Mouse (Mus musculus): Measurements from ENCODE around the gene Map4k4. TPM values are rescaled to one million over a fixed set of nuclear protein-coding genes. Genes with fewer than 3 reads are reported as not detected.

The Map4k4 gene
- polyA plus RNA-seq, 1 experiment from 2014 or later = 56.6 TPM

GRCm38 (mm10) chr1:39904720-39905119 is 4.0 kb downstream of the Map4k4 start:
- no peaks in the 10 kb centered on the region for H3K27me3 ChIP-seq (ENCODE audit: control insufficient read depth, insufficient read depth, low read length)
- no peak overlapping the region; the same call in 1 of the 2 replicates for H3K9ac ChIP-seq (replicated peaks; ENCODE audit: low read depth, low read length)
- WGBS = 86% methylated on average over 3 of the region's 3 CpGs
- H3K27ac ChIP-seq (ENCODE audit: low read depth, low read length) = no peak overlapping the region
- no peaks in the 10 kb centered on the region for H3K9me3 ChIP-seq (ENCODE audit: control insufficient read depth, low read length)
- no peak overlapping the region for H3K4me3 ChIP-seq (ENCODE audit: low read depth, low read length)
- peaks cover 66% of the 10 kb centered on the region for H3K4me1 ChIP-seq (ENCODE audit: control insufficient read depth, insufficient read depth, low read length)
- H3K36me3 ChIP-seq (ENCODE audit: control insufficient read depth, insufficient read depth, low read length) = 0 out of 2 replicates have a peak, but pooled peaks cover 3% of the 10 kb centered on the region
- no peak for ATAC-seq (ENCODE audit: low read depth)
- H3K4me2 ChIP-seq (ENCODE audit: low read depth, low read length) = peak overlapping the region; percentile 38; the same call in 1 of the 2 replicates

GRCm38 (mm10) chr1:39906921-39907320 is 6.2 kb downstream of the Map4k4 start:
- Histone ChIP-seq H3K9ac (replicated peaks; ENCODE audit: low read depth, low read length) (0 out of 2 replicates have a peak overlapping the region, but pooled peaks have one; percentile 25), H3K4me1 (ENCODE audit: control insufficient read depth, insufficient read depth, low read length) (peaks cover 70% of the 10 kb centered on the region), H3K4me3 (ENCODE audit: low read depth, low read length) (no peak overlapping the region), H3K4me2 (ENCODE audit: low read depth, low read length) (no peak overlapping the region), H3K36me3 (ENCODE audit: control insufficient read depth, insufficient read depth, low read length) (peaks cover 7% of the 10 kb centered on the region; the same call in 1 of the 2 replicates), H3K27ac (ENCODE audit: low read depth, low read length) (no peak overlapping the region), H3K27me3 (ENCODE audit: control insufficient read depth, insufficient read depth, low read length) (no peaks in the 10 kb centered on the region), H3K9me3 (ENCODE audit: control insufficient read depth, low read length) (no peaks in the 10 kb centered on the region)
- whole genome bisulfite sequencing = 68% methylated on average over 11 of the region's 11 CpGs
- no peak for ATAC-seq (ENCODE audit: low read depth)

GRCm38 (mm10) chr1:39908976-39909375 is 8.3 kb downstream of the Map4k4 start:
- 89% methylated on average over 2 of the region's 2 CpGs for WGBS
- Histone ChIP-seq H3K9me3 (ENCODE audit: control insufficient read depth, low read length) (no peaks in the 10 kb centered on the region), H3K36me3 (ENCODE audit: control insufficient read depth, insufficient read depth, low read length) (peaks cover 7% of the 10 kb centered on the region; the same call in 1 of the 2 replicates), H3K27ac (ENCODE audit: low read depth, low read length) (no peak overlapping the region), H3K4me3 (ENCODE audit: low read depth, low read length) (no peak overlapping the region), H3K4me2 (ENCODE audit: low read depth, low read length) (no peak overlapping the region), H3K4me1 (ENCODE audit: control insufficient read depth, insufficient read depth, low read length) (peaks cover 62% of the 10 kb centered on the region), H3K9ac (replicated peaks; ENCODE audit: low read depth, low read length) (no peak overlapping the region), H3K27me3 (ENCODE audit: control insufficient read depth, insufficient read depth, low read length) (no peaks in the 10 kb centered on the region)
- no peak for ATAC-seq (ENCODE audit: low read depth)

GRCm38 (mm10) chr1:39911446-39911845 is 10.7 kb downstream of the Map4k4 start:
- H3K9me3 ChIP-seq (ENCODE audit: control insufficient read depth, low read length) = no peaks in the 10 kb centered on the region
- H3K36me3 ChIP-seq (ENCODE audit: control insufficient read depth, insufficient read depth, low read length) = peaks cover 7% of the 10 kb centered on the region; the same call in 1 of the 2 replicates
- 75% methylated on average over 3 of the region's 3 CpGs for WGBS
- H3K4me2 ChIP-seq (ENCODE audit: low read depth, low read length) = no peak overlapping the region
- no peaks in the 10 kb centered on the region for H3K27me3 ChIP-seq (ENCODE audit: control insufficient read depth, insufficient read depth, low read length)
- H3K27ac ChIP-seq (ENCODE audit: low read depth, low read length) = no peak overlapping the region
- H3K4me3 ChIP-seq (ENCODE audit: low read depth, low read length) = no peak overlapping the region
- H3K9ac ChIP-seq (replicated peaks; ENCODE audit: low read depth, low read length) = no peak overlapping the region
- ATAC-seq (ENCODE audit: low read depth) = no peak
- H3K4me1 ChIP-seq (ENCODE audit: control insufficient read depth, insufficient read depth, low read length) = peaks cover 39% of the 10 kb centered on the region

GRCm38 (mm10) chr1:39913256-39913655 is 12.5 kb downstream of the Map4k4 start:
- H3K4me3 ChIP-seq (ENCODE audit: low read depth, low read length) = no peak overlapping the region
- peak; percentile 23; the same call in 1 of the 2 replicates for ATAC-seq (ENCODE audit: low read depth)
- peaks cover 27% of the 10 kb centered on the region; the same call in 1 of the 2 replicates for H3K4me1 ChIP-seq (ENCODE audit: control insufficient read depth, insufficient read depth, low read length)
- no peak overlapping the region for H3K4me2 ChIP-seq (ENCODE audit: low read depth, low read length)
- H3K27ac ChIP-seq (ENCODE audit: low read depth, low read length) = no peak overlapping the region
- no peaks in the 10 kb centered on the region for H3K27me3 ChIP-seq (ENCODE audit: control insufficient read depth, insufficient read depth, low read length)
- no peak overlapping the region for H3K9ac ChIP-seq (replicated peaks; ENCODE audit: low read depth, low read length)
- peaks cover 5% of the 10 kb centered on the region; the same call in 1 of the 2 replicates for H3K36me3 ChIP-seq (ENCODE audit: control insufficient read depth, insufficient read depth, low read length)
- no peaks in the 10 kb centered on the region for H3K9me3 ChIP-seq (ENCODE audit: control insufficient read depth, low read length)
- WGBS = 58% methylated on average over 4 of the region's 4 CpGs

- 81% methylated on average over 4 of the region's 4 CpGs for WGBS
- H3K9me3 ChIP-seq (ENCODE audit: control insufficient read depth, low read length) = no peaks in the 10 kb centered on the region
- H3K4me2 ChIP-seq (ENCODE audit: low read depth, low read length) = no peak overlapping the region
- H3K36me3 ChIP-seq (ENCODE audit: control insufficient read depth, insufficient read depth, low read length) = no peaks in the 10 kb centered on the region
- H3K27ac ChIP-seq (ENCODE audit: low read depth, low read length) = no peak overlapping the region
- no peaks in the 10 kb centered on the region for H3K27me3 ChIP-seq (ENCODE audit: control insufficient read depth, insufficient read depth, low read length)
- ATAC-seq (ENCODE audit: low read depth) = no peak
- H3K4me3 ChIP-seq (ENCODE audit: low read depth, low read length) = no peak overlapping the region
- peaks cover 18% of the 10 kb centered on the region for H3K4me1 ChIP-seq (ENCODE audit: control insufficient read depth, insufficient read depth, low read length)
- no peak overlapping the region for H3K9ac ChIP-seq (replicated peaks; ENCODE audit: low read depth, low read length)
Measured at GRCm38 (mm10) chr1:39916144-39916543, 15.4 kb downstream of the Map4k4 start.

GRCm38 (mm10) chr1:39917855-39918516 is 17.3 kb downstream of the Map4k4 start:
- no peak overlapping the region for H3K9ac ChIP-seq (replicated peaks; ENCODE audit: low read depth, low read length)
- H3K36me3 ChIP-seq (ENCODE audit: control insufficient read depth, insufficient read depth, low read length) = no peaks in the 10 kb centered on the region
- H3K4me3 ChIP-seq (ENCODE audit: low read depth, low read length) = no peak overlapping the region
- H3K4me2 ChIP-seq (ENCODE audit: low read depth, low read length) = no peak overlapping the region
- no peaks in the 10 kb centered on the region for H3K9me3 ChIP-seq (ENCODE audit: control insufficient read depth, low read length)
- 86% methylated on average over 13 of the region's 13 CpGs for WGBS
- no peak for ATAC-seq (ENCODE audit: low read depth)
- no peaks in the 10 kb centered on the region for H3K27me3 ChIP-seq (ENCODE audit: control insufficient read depth, insufficient read depth, low read length)
- peaks cover 23% of the 10 kb centered on the region for H3K4me1 ChIP-seq (ENCODE audit: control insufficient read depth, insufficient read depth, low read length)
- no peak overlapping the region for H3K27ac ChIP-seq (ENCODE audit: low read depth, low read length)

GRCm38 (mm10) chr1:39918517-39919115 is 17.9 kb downstream of the Map4k4 start:
- H3K27ac ChIP-seq (ENCODE audit: low read depth, low read length) = no peak overlapping the region
- no peak overlapping the region for H3K9ac ChIP-seq (replicated peaks; ENCODE audit: low read depth, low read length)
- peaks cover 29% of the 10 kb centered on the region for H3K4me1 ChIP-seq (ENCODE audit: control insufficient read depth, insufficient read depth, low read length)
- H3K9me3 ChIP-seq (ENCODE audit: control insufficient read depth, low read length) = no peaks in the 10 kb centered on the region
- no peak overlapping the region for H3K4me2 ChIP-seq (ENCODE audit: low read depth, low read length)
- H3K27me3 ChIP-seq (ENCODE audit: control insufficient read depth, insufficient read depth, low read length) = no peaks in the 10 kb centered on the region
- ATAC-seq (ENCODE audit: low read depth) = no peak
- 86% methylated on average over 7 of the region's 7 CpGs for WGBS
- no peaks in the 10 kb centered on the region for H3K36me3 ChIP-seq (ENCODE audit: control insufficient read depth, insufficient read depth, low read length)
- no peak overlapping the region for H3K4me3 ChIP-seq (ENCODE audit: low read depth, low read length)

- no peaks in the 10 kb centered on the region for H3K27me3 ChIP-seq (ENCODE audit: control insufficient read depth, insufficient read depth, low read length)
- WGBS = 80% methylated on average over 2 of the region's 2 CpGs
- H3K36me3 ChIP-seq (ENCODE audit: control insufficient read depth, insufficient read depth, low read length) = peaks cover 7% of the 10 kb centered on the region; the same call in 1 of the 2 replicates
- H3K27ac ChIP-seq (ENCODE audit: low read depth, low read length) = no peak overlapping the region
- H3K4me3 ChIP-seq (ENCODE audit: low read depth, low read length) = no peak overlapping the region
- H3K4me2 ChIP-seq (ENCODE audit: low read depth, low read length) = no peak overlapping the region
- no peak overlapping the region for H3K9ac ChIP-seq (replicated peaks; ENCODE audit: low read depth, low read length)
- no peak for ATAC-seq (ENCODE audit: low read depth)
- H3K9me3 ChIP-seq (ENCODE audit: control insufficient read depth, low read length) = no peaks in the 10 kb centered on the region
- H3K4me1 ChIP-seq (ENCODE audit: control insufficient read depth, insufficient read depth, low read length) = peaks cover 44% of the 10 kb centered on the region
Measured at GRCm38 (mm10) chr1:39920616-39921015, 19.9 kb downstream of the Map4k4 start.

Data from neural tube, embryonic 14.5 days (tissue).